Mouse (Mus musculus) kidney, postnatal 25 days (tissue): ENCODE data around the gene Mecom.

Experiments used
- DNase-seq, 2 experiments: peaks; one replicate each; pipeline ENCODE4 v3.0.0; 2021; ENCODE audit warnings: mixed read lengths in 2 of 2

Mecom gene

DNA sequence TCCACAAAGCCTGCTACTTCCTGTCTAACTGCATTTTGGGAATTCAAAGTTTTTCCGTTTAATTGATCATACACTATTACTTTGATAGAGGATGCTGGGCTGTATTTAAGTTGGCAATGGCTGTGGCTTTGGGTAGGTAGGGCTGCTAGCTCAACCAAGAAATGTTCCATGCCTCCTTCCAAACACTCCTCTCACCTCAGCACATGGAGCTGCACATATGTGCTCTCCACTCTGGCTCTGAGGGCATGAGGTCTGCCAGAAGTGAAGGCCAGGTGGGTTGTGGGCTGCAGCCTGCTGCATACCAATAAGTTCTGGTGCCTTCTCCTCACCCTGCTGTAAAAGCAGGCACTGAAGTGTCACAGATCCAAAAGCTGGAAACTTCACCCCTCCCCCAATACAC is 464.0 kb downstream of the Mecom start:
- DNase-seq = no peak

DNA sequence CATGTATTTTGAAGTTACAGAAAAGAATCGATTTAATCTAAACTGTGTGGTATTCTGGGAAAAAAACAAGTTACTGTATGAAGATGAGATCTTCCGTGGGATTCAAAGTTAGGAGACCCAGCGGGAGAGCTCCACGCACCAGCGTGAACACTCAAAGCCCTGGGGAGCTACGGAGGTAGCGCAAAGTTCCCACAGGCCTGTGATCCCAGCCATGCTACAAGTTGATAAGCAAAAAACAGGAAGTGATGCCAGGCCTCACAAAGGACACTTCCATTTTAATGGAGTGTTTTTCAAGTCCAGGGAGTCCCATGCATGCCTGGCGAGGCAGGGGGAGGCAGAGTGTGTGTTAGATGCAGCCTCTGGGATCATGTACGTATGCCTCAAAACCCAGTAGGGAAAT is 464.5 kb downstream of the Mecom start:
- no peak for DNase-seq

DNA sequence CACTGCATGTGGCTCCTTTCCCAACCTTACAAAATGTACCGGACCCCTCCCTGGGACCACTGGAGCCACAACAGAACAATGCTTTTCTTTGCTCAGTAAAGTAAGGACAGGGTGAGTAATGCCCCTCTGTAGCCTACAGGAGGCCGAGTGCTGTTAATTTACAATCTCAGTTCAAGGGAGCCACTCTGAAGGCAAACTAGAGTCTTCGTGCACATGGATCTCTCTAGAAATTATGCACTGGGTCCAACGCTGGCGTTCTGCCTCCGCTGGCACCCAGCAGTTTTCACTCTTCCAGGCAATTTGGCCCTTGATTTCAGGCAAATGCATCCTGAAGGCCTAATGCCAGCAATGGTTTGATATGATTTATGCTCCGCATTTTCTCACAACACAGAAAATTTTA is 467.0 kb downstream of the Mecom start:
- DNase-seq = peak in 1 of 2 experiments; percentile 37

DNA sequence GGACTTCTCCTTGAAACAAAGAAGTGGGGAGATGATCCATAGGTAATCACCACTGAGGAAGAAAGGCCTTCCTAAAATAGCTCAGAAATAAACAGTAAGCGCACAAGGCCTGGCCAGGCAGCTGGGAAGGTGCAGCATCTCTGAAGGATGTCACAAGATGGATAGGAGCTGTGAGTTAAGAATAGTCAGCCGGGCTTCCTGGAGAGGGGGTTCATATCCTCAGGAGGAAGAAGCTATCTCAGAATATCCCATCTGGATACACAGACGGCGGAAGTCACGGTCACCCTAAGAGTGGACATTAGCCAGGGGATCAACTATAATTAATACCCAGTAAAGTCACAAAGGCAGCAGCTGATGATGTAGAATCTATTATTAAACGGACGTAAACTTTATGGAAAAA is 471.3 kb downstream of the Mecom start:
- peak; percentile 8 to 37 for DNase-seq

DNA sequence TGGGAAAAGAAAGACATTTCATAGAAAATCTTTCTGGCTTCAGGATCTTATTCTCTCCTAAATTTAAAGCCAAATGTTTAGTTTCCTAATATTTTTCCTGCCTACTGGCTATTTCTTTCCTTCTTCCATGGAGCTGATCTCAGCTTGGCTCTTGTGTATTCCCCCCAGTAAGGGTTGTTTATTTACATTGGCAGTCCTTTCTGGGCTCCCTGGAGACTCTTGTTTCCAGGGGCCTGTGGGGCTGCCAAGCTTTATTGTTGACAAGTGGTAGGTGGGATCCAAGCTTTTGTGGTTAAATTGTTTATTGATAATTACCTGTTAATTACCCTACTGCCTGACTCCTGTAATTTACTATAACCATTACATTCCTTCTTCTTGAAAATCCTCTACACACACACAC is 476.5 kb downstream of the Mecom start:
- DNase-seq = no peak

DNA sequence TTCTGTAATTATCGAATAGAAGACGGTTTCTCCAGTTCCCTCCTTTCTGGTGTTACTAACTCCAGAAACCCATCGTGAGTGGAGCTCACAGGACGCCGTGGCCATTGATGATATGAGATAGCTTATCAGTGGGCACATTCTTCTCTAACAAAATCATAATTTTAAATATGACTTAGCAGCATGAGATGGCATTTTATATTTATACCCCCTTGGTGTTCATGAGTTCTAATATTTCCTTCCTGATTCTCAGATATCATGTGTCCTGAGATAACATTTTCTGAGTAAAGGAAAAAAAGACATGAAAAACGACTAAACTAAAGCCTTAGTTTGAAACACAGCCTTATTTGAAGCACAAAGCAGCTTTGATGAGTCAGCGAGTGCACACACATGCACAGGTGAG is 481.3 kb downstream of the Mecom start:
- no peak for DNase-seq

DNA sequence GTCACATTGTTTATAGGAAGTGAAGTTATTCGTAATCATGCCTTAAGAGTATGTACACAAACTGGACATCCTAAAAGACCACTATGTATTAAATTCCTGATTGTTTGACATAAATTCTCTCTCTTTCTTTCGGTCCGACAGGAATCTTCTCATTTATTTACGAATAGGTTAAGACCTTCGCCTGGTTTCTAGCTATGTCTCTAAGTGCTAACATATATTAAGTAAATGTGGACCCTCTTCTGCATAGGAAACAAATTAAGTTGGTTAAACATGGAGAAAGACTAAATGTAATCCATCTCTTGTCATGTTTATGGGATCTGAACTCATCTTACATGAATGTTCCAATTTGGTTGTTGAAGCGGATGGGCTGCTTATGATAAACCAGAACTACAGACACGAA is 487.8 kb downstream of the Mecom start:
- DNase-seq = no peak

DNA sequence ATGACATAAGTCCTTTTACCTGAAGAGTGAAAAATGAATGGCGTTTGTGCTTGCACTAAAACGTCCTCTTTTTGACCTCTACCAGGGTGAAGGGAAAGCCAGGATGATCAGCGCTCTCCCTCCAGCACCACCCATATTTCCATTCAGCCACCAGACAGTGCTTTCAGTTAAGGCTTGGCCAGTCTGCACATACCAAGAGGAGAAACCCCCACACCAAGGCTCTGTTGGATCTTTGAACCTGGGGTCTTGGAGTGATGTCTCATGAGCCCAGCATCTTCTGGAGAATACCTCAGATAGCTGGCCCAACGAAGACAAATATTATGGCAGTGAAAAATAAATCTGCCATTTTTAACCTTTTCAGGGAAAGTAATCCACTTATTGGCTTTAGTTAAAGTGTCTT is 488.2 kb downstream of the Mecom start:
- DNase-seq = no peak

DNA sequence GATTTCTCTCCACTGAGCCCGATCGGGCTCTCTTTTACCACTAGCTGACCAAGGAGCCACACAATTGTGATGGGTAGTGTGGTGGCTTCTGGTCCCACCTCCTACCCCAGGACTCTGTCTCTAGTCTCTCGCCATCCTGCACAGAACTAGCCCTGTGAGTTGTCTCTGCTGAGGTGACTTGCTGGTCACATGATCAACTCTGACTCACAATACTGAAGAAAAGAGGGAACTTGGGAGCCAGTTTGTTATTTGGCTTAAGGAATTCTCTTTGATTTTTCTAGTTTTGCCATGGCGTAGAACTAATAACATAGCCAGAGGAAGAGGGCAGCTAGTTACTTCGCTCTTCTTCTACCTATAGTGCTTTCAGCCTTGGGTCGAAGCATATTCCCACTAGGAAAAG is 496.5 kb downstream of the Mecom start:
- no peak for DNase-seq

DNA sequence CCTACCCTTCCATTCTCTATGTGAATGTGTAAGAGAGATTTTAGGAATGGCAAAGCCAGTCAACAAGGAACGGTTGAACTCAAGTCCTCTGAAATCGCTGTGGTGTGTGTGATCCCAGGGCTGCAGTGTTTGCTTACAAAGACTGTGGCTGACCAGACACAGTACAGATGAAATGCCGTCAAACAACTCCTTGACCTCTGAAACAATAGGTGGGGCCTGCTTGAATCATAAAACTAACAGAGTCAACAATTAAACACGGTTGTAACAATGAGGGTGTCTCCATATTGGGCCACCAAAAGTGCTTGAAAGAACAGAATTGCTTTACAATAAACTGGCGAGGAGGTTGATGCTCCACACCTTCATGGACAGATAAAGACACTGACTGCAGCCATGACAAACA is 497.0 kb downstream of the Mecom start:
- no peak for DNase-seq

DNA sequence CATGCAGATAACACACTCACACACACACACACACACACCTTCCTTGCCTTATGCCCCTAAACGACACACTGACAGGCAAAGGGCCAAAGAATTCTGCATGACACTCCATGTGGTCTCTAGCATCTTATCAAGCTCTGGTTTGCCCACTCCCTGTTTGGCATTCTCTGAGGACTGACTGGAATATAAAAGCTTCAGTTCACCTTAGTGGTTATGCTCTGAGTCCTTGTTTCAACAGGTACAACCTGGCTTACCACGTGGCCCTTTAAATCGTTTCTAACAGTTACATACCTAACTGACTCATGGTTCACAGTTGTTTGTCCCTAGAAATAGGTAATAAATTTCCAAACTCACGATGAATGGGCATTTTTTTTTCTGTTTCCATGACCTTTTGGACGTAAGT is 499.0 kb downstream of the Mecom start:
- DNase-seq = no peak

DNA sequence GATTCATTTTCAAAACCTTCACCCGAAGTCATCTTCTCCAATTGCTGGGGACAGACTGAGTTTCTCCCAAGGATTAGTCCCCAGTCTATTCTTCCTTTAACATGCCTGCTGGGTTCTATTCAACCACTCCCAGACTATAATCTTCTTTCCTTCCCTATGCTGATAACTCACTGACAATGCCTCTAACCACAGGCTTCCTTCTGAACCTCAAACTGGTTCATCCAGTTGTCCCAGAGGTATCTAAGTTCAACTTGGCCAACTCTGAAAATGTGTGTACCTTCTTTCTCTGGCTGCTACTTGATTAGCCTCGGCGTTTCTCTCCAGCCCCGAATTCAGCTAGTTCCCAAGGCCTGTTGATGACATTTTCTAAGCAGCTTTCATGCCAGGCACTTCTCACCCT is 499.7 kb downstream of the Mecom start:
- DNase-seq = no peak

DNA sequence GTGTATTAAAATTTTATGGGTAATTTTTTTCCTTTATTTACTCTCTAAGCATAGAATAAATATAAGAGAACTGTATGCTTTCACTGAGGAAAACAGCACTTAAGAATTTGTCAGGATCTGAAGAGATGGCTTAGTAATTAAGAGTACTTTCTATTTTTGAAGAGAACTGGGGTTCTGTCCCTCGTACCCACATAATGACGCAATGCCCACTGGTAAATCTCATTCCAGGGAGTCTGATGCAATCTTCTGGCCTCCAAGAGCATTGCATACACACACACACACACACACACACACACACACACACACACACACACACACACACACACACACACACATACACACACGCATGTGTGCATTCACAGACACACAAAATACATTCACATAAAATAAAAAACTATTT is 504.3 kb downstream of the Mecom start:
- DNase-seq = no peak

DNA sequence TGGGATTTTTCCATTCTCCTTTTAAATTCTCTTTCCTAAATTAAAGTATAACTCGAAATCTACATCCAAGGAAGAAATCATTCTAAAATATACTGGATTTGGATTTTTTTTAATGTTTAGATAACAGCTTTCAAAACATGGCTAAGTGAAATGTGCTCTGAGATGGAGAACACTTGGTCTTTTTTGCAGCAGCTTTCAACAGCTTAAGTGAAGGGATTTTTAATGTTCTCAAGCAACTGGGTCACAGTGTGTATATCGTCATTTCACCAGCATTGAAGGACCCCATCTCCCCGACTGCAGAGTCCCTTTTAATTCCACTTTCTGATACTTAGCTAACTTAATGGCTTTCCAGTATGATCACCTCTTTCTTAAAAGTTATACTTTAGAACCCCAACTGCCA is 509.3 kb downstream of the Mecom start:
- no peak for DNase-seq

DNA sequence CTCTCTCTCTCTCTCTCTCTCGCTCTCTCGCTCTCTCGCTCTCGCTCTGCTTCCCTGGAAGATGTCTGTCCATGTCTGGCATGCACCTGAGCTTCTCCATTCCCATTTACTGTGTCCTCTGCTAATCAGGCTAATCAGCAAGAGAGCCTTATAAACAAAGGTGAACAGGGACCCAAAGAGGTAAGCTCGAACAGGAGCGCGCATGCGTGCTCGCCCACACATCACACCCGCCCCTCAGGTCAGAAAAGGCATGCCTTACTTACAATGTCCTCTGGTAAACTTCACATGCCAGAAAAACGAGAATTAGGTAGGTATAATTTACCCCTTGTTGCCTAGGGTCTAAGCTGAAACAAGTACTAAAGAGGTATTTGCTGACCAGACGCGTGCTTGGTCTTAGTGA is 527.8 kb downstream of the Mecom start:
- DNase-seq = peak in 1 of 2 experiments; percentile 43

DNA sequence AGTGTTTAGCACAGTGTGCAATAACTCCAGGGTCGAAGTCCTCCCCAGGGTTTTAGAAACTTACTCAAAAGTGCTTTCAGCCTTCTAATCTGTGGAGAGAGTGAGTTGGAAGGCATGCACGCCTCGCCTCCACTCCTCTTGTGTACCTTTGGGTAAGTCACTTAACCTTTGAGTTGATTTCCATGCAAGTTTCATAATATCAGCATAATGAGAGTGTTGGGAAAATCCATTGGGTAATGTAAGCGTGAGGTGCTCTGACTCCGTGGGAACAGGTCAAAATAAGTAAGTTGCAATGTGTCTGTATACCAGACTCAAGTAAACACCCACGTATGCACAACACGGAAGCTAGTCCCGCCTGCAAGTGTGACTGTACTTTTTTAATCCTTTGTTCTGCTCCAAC is 528.4 kb downstream of the Mecom start:
- no peak for DNase-seq

DNA sequence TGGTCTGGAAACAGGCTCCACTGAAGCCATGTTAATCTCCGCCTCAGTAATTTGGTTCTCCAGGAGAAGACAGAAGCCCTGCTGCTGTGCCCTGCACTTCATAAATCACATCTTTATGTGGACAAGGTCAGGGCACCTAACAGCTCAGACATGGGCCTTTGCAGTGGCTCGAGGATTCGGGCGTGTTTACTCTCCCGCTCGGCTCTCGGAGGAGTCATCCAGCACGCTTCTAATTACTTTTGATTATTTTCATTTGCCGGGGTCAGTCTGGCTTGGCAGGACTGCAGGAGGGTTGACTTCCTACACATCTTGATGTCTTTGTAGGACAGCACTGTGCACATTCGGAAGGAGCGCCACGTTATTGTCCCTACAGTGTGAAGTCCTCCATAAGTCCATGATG is 529.6 kb downstream of the Mecom start:
- DNase-seq = peak in 1 of 2 experiments; percentile 41

DNA sequence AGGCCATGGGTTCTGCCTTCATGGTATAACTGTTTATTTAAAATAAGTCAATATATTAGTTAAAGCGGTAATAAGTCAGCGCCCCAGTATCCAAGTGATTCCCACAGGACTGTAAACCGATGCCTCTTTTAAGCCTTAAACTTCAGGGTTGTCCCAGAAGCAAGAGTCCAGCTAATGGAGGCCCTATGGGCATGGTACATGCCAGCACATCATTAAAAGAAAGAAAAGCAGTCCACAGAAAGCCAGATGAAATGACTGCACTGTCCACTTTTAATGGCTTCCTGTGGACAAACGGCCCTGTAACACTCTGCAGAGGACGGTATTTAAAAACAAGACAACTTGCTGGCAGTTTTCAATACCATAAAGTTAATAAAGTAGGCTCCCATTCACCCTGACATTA is 531.0 kb downstream of the Mecom start:
- no peak for DNase-seq

DNA sequence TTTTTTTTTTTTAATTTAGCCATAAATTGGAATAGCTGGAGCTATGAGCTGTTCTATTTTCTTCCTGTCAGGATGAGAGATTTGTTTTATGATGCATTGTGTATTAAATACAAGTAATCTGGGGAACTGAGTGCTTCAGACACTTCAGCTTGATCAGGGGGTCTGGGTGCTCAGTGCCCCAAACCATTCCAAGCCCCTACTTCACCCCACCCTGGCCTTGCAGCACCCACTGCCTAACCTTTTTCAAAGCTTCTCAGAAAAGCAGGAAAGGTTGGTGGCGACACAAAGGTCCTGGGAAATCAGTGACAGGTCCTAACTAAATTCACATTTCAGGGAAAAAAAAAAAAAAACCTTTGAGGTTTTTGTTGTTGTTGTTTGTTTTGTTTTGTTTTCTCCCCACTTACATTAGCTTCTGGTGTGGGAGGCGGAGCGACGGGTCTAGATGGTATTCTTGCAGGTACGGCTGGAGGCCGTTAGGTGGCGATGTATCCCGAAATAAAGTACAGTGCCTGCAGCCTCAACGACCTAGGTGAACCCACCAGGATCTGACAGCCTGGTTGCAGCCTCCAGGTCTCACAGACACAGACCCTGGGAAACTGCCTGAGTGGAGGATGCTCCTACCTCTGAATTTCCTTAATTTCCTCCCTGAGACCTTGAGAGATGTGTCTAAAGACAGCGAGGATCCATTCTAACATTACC is 532.7 kb downstream of the Mecom start:
- peak; percentile 84 to 86 for DNase-seq

DNA sequence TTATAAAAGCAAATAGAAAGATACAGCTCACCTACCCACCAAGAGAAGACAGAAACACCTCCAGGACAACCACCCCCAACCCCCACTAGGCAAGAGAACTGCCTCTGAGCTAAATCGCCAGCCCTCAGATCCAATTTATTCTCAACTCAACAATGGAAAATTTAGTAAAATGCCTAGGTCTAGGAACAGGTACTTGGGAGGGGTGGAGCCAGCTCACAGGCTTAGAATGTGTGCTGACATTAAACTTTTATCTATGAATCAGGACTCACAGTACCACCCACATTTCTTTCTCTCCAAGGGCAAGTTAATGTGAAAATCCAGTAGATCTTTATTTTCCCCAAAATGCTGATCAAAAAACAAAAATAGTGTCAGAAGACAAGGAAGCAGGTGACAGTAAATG is 533.5 kb downstream of the Mecom start:
- peak in 1 of 2 experiments; percentile 48 for DNase-seq

DNA sequence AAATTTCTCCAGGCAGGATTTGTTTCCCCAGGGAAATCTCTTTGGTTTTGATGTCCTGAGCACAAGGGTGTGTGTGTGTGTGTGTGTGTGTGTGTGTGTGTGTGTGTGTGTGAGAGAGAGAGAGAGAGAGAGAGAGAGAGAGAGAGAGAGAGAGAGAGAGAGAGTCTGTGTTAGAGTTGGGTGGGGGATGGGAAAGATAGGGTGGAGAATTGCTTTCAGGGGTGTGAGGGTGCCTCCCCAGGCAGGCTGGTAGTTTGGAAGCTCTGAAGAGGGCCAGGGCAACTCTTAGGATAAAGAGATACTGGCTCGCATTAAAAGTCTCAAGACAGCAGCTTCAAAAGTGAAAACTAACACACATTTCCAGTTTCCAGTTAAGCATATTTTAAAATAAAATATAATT is 534.4 kb downstream of the Mecom start:
- peak in 1 of 2 experiments; percentile 38 for DNase-seq

DNA sequence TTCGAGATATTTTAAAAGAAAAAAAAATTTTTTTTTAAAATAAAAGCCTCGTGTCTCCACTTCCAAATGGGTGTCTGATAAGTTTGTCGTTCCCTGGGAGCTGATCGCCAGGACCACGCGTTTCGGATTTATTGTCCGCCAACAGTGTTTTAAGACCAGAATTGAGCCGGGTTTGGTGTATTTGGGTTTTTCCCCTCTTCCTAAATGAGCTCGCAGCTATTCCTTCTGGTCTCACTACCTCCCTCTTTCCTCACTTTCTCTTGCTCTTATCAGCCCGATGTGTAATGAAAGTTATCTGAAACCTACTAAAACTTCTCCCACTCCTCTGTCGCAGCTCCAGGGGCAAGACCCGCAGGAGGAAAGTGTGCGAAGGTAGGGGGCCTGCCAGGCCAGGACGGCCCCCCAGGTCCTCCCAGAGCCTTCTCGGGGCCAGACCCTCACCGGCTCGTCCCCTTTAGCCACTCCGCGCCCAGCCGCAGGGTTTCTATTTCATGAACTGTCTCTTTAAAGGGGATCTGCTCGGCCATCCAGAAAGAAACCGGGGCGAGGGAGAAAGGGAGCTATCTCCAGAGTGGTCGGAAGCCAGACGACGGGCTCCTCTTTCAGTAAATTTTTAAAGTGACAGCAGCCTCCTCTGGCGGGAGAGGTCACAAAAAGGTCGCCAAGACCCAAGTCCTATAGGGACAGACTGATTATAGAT is 535.0 kb downstream of the Mecom start:
- peak; percentile 52 to 69 for DNase-seq

DNA sequence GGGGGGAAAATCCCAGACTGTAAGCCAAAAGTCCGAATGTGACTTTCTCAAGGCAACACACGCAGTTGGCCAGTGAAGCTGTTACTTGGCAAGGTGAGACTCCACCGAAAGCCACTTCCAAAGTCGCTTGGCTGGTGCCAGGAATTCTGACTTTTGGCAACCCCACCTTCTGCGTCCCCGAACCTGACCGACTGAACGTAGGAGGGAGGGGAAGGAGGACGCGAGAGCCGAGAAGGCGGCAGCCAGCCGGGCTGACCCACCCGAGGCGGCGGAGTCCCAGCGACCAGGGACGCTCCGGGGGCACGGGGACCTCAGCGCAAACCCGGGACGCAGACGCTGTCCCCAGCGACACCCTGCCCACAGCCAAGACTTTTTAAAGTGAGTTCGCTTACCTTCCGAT is 535.7 kb downstream of the Mecom start:
- DNase-seq = peak; percentile 44 to 79

DNA sequence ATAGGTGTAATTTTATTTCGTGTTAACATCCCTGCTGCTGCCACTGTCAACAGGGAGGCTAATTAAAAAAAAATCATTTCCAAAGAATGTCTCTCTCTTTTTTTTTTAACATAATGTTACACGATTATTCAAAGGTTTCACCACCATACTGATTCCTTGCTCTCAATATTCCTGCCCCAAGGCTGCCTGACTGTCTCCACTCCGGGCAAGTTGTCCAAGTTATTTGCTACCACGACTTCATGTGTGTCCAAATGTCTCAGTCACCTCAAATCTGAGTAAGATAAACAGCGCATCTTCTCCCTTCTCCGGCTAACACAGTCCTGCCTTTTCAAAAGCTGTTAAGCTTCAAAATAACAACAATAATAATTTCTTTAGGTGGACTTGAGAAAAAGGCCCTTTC is 536.1 kb downstream of the Mecom start:
- DNase-seq = no peak

DNA sequence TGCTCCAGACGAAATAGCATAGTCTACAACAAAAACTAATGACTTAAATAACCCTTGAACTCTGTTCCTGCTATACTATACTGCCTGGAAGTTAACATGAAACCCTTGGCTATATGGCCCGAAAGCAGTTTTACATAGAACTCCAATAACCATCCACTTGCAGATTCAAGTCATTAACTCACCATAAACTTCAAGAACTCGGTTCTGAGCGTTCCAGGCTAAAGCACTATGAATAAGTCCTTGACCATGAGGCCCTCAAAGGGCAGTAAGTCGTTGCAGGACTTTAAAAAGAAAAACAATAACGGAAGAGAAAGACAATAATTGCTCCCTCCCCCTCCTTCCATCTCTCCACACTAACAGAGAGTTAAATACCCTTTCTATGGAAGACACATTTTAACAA is 536.9 kb downstream of the Mecom start:
- DNase-seq = no peak
